Mouse (Mus musculus): Measurements from ENCODE around the gene Aplf. TPM values are rescaled to one million over a fixed set of nuclear protein-coding genes. Genes with fewer than 3 reads are reported as not detected.

Aplf gene
- 11.3 and 15.9 TPM in 2 replicates for polyA plus RNA-seq (2012; rRNA removed)

GRCm38 (mm10) chr6:87671771-87672517, at the start of gene Aplf:
Gene Aplf (minus strand): TSS chr6:87672193.

GRCm38 (mm10) chr6:87590394-87591281, 81.4 kb downstream of the Aplf start, which contains the start of gene Prokr1:
Gene Prokr1 (minus strand): TSS chr6:87590743.

Other genes with a start within 250 kb of the Aplf start
- gene Bmp10, start 243.2 kb downstream of the Aplf start, polyA plus RNA-seq (2012; rRNA removed): 0.74 and 1.2 TPM in 2 replicates
- gene Arhgap25, start 138.9 kb downstream of the Aplf start, polyA plus RNA-seq (2012; rRNA removed): 1.3 and 1.8 TPM in 2 replicates
- 2.5 and 2.6 TPM in 2 replicates for gene Prokr1, start 81.5 kb downstream of the Aplf start, polyA plus RNA-seq (2012; rRNA removed)
- gene Efcc1, start 58.7 kb upstream of the Aplf start, polyA plus RNA-seq (2012; rRNA removed): 2.7 and 5.0 TPM in 2 replicates
- 4.3 and 6.9 TPM in 2 replicates for gene Gp9, start 105.9 kb upstream of the Aplf start, polyA plus RNA-seq (2012; rRNA removed)
- gene Rab43, start 140.0 kb upstream of the Aplf start, polyA plus RNA-seq (2012; rRNA removed): 3.1 and 6.8 TPM in 2 replicates
- gene Gm45140, start 163.6 kb upstream of the Aplf start, polyA plus RNA-seq (2012; rRNA removed): 10.2 and 33.9 TPM in 2 replicates
- 67.5 and 130 TPM in 2 replicates for gene Isy1, start 166.6 kb upstream of the Aplf start, polyA plus RNA-seq (2012; rRNA removed)
- gene Cnbp, start 178.9 kb upstream of the Aplf start, polyA plus RNA-seq (2012; rRNA removed): 377 and 541 TPM in 2 replicates
- 69.5 and 90.5 TPM in 2 replicates for gene Copg1, start 215.6 kb upstream of the Aplf start, polyA plus RNA-seq (2012; rRNA removed)
- gene Hmces, start 241.7 kb upstream of the Aplf start, polyA plus RNA-seq (2012; rRNA removed): 29.0 and 36.8 TPM in 2 replicates